Mouse (Mus musculus): ENCODE measurements around the gene 1810046K07Rik. TPM values are rescaled to one million over a fixed set of nuclear protein-coding genes. Genes with fewer than 3 reads are reported as not detected.
A peak's percentile ranks its signal among the peaks of the same experiment; 100 is the strongest.

1810046K07Rik gene
- polyA plus RNA-seq, 1 experiment from 2014 or later: not detected

DNA sequence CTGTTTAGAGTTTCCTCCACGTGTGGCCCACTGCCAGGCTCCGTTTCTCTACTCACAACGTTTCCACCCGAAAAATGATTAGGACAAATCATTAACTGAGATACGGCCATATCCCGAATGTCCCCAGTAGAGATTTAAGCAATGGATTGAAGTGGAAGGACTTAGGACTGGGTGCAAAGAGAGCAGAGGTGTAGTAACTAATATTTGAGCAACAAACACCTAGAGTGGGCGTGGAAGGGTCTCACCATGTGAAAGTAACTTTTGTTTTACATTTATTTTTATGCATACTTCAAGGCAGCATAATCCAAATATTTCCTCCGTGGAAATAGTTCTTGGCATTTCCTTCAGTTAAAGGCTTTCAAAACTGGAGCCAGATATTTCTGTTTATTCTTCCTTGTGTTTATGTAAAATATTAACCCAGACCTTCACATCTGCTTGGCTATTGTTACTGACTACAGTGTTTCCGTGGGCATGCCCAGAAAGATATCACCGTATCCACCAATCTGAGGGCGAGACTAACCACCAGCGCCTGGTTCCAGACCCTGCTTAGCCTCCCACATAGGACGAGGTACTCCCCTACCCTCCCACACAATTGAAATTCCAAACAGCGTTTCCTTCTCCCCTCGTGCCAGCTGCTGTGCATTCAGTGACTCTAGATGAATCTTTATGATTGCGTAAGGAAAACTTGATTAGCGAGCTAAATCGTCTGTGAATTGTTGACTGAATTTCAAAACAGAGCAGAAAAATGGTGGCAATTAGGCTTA, 16.0 kb downstream of the 1810046K07Rik start:
- no peaks in the 10 kb centered on the region for H3K27me3 ChIP-seq (replicated peaks; ENCODE audit: control insufficient read depth, insufficient read depth, low read length)
- H3K9me3 ChIP-seq (ENCODE audit: control insufficient read depth, low read length): no peaks in the 10 kb centered on the region
- no peak overlapping the region for H3K27ac ChIP-seq (replicated peaks; ENCODE audit: low read depth, low read length)
- DNase-seq (ENCODE audit: low spot score) (peak; percentile 52), ATAC-seq (ENCODE audit: low read depth) (peak; percentile 57; the same call in 1 of the 2 replicates)
- no peak overlapping the region for H3K4me2 ChIP-seq (ENCODE audit: low read depth, low read length)
- 56% methylated on average over 18 of the region's 18 CpGs for WGBS
- no peak overlapping the region for H3K4me3 ChIP-seq (ENCODE audit: low read depth, low read length)
- H3K4me1 ChIP-seq (ENCODE audit: control insufficient read depth, insufficient read depth, low read length): no peaks in the 10 kb centered on the region
- H3K36me3 ChIP-seq (ENCODE audit: control insufficient read depth, insufficient read depth, low read length): no peaks in the 10 kb centered on the region
- H3K9ac ChIP-seq (ENCODE audit: low read depth, low read length): no peak overlapping the region

- Histone ChIP-seq H3K4me3 (ENCODE audit: low read depth, low read length) (no peak overlapping the region), H3K4me2 (ENCODE audit: low read depth, low read length) (no peak overlapping the region), H3K9ac (ENCODE audit: low read depth, low read length) (no peak overlapping the region), H3K27ac (replicated peaks; ENCODE audit: low read depth, low read length) (no peak overlapping the region), H3K9me3 (ENCODE audit: control insufficient read depth, low read length) (no peaks in the 10 kb centered on the region), H3K27me3 (replicated peaks; ENCODE audit: control insufficient read depth, insufficient read depth, low read length) (no peaks in the 10 kb centered on the region), H3K4me1 (ENCODE audit: control insufficient read depth, insufficient read depth, low read length) (no peaks in the 10 kb centered on the region), H3K36me3 (ENCODE audit: control insufficient read depth, insufficient read depth, low read length) (no peaks in the 10 kb centered on the region)
- WGBS: 83% methylated on average over 7 of the region's 7 CpGs
- no peak for ATAC-seq (ENCODE audit: low read depth)
- no peak for DNase-seq (ENCODE audit: low spot score)
These were observed 18.2 kb downstream of the 1810046K07Rik start for GRCm38 (mm10) chr9:51310515-51310914.

- ATAC-seq (ENCODE audit: low read depth) (no peak), DNase-seq (ENCODE audit: low spot score) (no peak)
- Histone ChIP-seq H3K4me1 (ENCODE audit: control insufficient read depth, insufficient read depth, low read length) (no peaks in the 10 kb centered on the region), H3K9me3 (ENCODE audit: control insufficient read depth, low read length) (no peaks in the 10 kb centered on the region), H3K27ac (replicated peaks; ENCODE audit: low read depth, low read length) (no peak overlapping the region), H3K9ac (ENCODE audit: low read depth, low read length) (no peak overlapping the region), H3K27me3 (replicated peaks; ENCODE audit: control insufficient read depth, insufficient read depth, low read length) (no peaks in the 10 kb centered on the region), H3K36me3 (ENCODE audit: control insufficient read depth, insufficient read depth, low read length) (no peaks in the 10 kb centered on the region), H3K4me3 (ENCODE audit: low read depth, low read length) (no peak overlapping the region), H3K4me2 (ENCODE audit: low read depth, low read length) (no peak overlapping the region)
- 78% methylated on average over 3 of the region's 3 CpGs for WGBS
These were observed 22.4 kb downstream of the 1810046K07Rik start for GRCm38 (mm10) chr9:51306351-51306750.

GRCm38 (mm10) chr9:51305146-51305545, 23.6 kb downstream of the 1810046K07Rik start:
- no peaks in the 10 kb centered on the region for H3K9me3 ChIP-seq (ENCODE audit: control insufficient read depth, low read length)
- H3K4me2 ChIP-seq (ENCODE audit: low read depth, low read length): no peak overlapping the region
- H3K27me3 ChIP-seq (replicated peaks; ENCODE audit: control insufficient read depth, insufficient read depth, low read length): no peaks in the 10 kb centered on the region
- 68% methylated on average over 3 of the region's 3 CpGs for WGBS
- DNase-seq (ENCODE audit: low spot score) (no peak), ATAC-seq (ENCODE audit: low read depth) (no peak)
- no peak overlapping the region for H3K9ac ChIP-seq (ENCODE audit: low read depth, low read length)
- no peak overlapping the region for H3K27ac ChIP-seq (replicated peaks; ENCODE audit: low read depth, low read length)
- no peaks in the 10 kb centered on the region for H3K4me1 ChIP-seq (ENCODE audit: control insufficient read depth, insufficient read depth, low read length)
- H3K36me3 ChIP-seq (ENCODE audit: control insufficient read depth, insufficient read depth, low read length): no peaks in the 10 kb centered on the region
- H3K4me3 ChIP-seq (ENCODE audit: low read depth, low read length): no peak overlapping the region

GRCm38 (mm10) chr9:51303980-51304379, 24.7 kb downstream of the 1810046K07Rik start:
- H3K4me3 ChIP-seq (ENCODE audit: low read depth, low read length): no peak overlapping the region
- DNase-seq (ENCODE audit: low spot score) (no peak), ATAC-seq (ENCODE audit: low read depth) (no peak)
- no peaks in the 10 kb centered on the region for H3K27me3 ChIP-seq (replicated peaks; ENCODE audit: control insufficient read depth, insufficient read depth, low read length)
- no peak overlapping the region for H3K4me2 ChIP-seq (ENCODE audit: low read depth, low read length)
- 81% methylated on average over 5 of the region's 5 CpGs for WGBS
- H3K4me1 ChIP-seq (ENCODE audit: control insufficient read depth, insufficient read depth, low read length): no peaks in the 10 kb centered on the region
- H3K9ac ChIP-seq (ENCODE audit: low read depth, low read length): no peak overlapping the region
- no peaks in the 10 kb centered on the region for H3K9me3 ChIP-seq (ENCODE audit: control insufficient read depth, low read length)
- no peak overlapping the region for H3K27ac ChIP-seq (replicated peaks; ENCODE audit: low read depth, low read length)
- H3K36me3 ChIP-seq (ENCODE audit: control insufficient read depth, insufficient read depth, low read length): no peaks in the 10 kb centered on the region

DNA sequence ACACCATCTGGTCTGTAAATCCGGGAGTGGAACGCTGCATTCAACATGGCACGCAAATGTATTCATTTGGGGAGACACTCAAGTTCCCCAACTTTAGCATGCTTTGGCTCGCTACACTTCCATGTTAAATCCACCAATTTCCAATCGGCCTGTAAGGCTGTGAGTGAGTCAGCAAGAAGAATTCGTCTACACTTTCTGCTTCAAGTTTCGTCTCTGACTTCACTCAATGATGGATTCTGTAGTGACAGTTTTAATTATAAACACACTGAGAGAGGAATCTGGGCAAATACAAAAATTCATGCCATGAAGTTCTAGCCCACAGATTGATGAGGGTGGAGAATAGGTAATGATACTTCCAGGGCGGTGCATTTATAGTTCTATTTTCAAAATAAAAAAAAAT, 35.2 kb downstream of the 1810046K07Rik start:
- Histone ChIP-seq H3K36me3 (ENCODE audit: control insufficient read depth, insufficient read depth, low read length) (no peaks in the 10 kb centered on the region), H3K4me3 (ENCODE audit: low read depth, low read length) (no peak overlapping the region), H3K27ac (replicated peaks; ENCODE audit: low read depth, low read length) (no peak overlapping the region), H3K4me1 (ENCODE audit: control insufficient read depth, insufficient read depth, low read length) (no peaks in the 10 kb centered on the region), H3K9me3 (ENCODE audit: control insufficient read depth, low read length) (no peaks in the 10 kb centered on the region), H3K4me2 (ENCODE audit: low read depth, low read length) (no peak overlapping the region), H3K27me3 (replicated peaks; ENCODE audit: control insufficient read depth, insufficient read depth, low read length) (no peaks in the 10 kb centered on the region), H3K9ac (ENCODE audit: low read depth, low read length) (no peak overlapping the region)
- DNase-seq (ENCODE audit: low spot score) (no peak), ATAC-seq (ENCODE audit: low read depth) (no peak)
- WGBS: 53% methylated on average over 8 of the region's 8 CpGs

GRCm38 (mm10) chr9:51292674-51293073, 36.0 kb downstream of the 1810046K07Rik start:
- Histone ChIP-seq H3K36me3 (ENCODE audit: control insufficient read depth, insufficient read depth, low read length) (no peaks in the 10 kb centered on the region), H3K27ac (replicated peaks; ENCODE audit: low read depth, low read length) (no peak overlapping the region), H3K4me2 (ENCODE audit: low read depth, low read length) (no peak overlapping the region), H3K9me3 (ENCODE audit: control insufficient read depth, low read length) (no peaks in the 10 kb centered on the region), H3K4me3 (ENCODE audit: low read depth, low read length) (no peak overlapping the region), H3K27me3 (replicated peaks; ENCODE audit: control insufficient read depth, insufficient read depth, low read length) (no peaks in the 10 kb centered on the region), H3K4me1 (ENCODE audit: control insufficient read depth, insufficient read depth, low read length) (no peaks in the 10 kb centered on the region), H3K9ac (ENCODE audit: low read depth, low read length) (no peak overlapping the region)
- peak; percentile 60; the same call in 1 of the 2 replicates for ATAC-seq (ENCODE audit: low read depth)
- 32% methylated on average over 4 of the region's 4 CpGs for WGBS
- peak; percentile 91 for DNase-seq (ENCODE audit: low spot score)

DNA sequence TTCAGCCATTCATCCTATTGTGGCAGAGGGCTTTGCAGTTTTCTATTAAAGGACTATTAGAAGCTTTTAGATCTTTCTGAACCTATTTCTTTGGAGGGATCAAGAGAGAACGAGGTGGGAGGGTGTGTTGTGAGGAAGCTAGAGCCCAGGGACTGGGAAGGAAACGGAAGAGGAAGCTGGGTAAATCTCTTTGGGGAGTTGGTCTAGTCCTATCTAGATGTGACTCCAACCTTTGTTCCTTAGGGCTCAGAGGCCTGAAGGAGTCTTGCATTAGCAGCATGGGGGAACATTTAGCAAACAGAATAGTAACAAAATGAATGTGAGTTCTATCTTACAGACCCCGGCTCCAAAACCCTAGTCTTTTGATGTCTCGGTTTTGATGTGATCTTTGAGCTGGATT, 37.7 kb downstream of the 1810046K07Rik start:
- Histone ChIP-seq H3K27me3 (replicated peaks; ENCODE audit: control insufficient read depth, insufficient read depth, low read length) (no peaks in the 10 kb centered on the region), H3K4me2 (ENCODE audit: low read depth, low read length) (no peak overlapping the region), H3K9ac (ENCODE audit: low read depth, low read length) (no peak overlapping the region), H3K9me3 (ENCODE audit: control insufficient read depth, low read length) (no peaks in the 10 kb centered on the region), H3K4me3 (ENCODE audit: low read depth, low read length) (no peak overlapping the region), H3K27ac (replicated peaks; ENCODE audit: low read depth, low read length) (no peak overlapping the region), H3K4me1 (ENCODE audit: control insufficient read depth, insufficient read depth, low read length) (no peaks in the 10 kb centered on the region), H3K36me3 (ENCODE audit: control insufficient read depth, insufficient read depth, low read length) (no peaks in the 10 kb centered on the region)
- DNase-seq (ENCODE audit: low spot score): no peak
- 68% methylated on average over 4 of the region's 4 CpGs for WGBS
- peak; percentile 15; the same call in 1 of the 2 replicates for ATAC-seq (ENCODE audit: low read depth)

GRCm38 (mm10) chr9:51286079-51286478, 42.6 kb downstream of the 1810046K07Rik start:
- no peaks in the 10 kb centered on the region for H3K27me3 ChIP-seq (replicated peaks; ENCODE audit: control insufficient read depth, insufficient read depth, low read length)
- H3K9ac ChIP-seq (ENCODE audit: low read depth, low read length): no peak overlapping the region
- H3K4me1 ChIP-seq (ENCODE audit: control insufficient read depth, insufficient read depth, low read length): no peaks in the 10 kb centered on the region
- H3K4me2 ChIP-seq (ENCODE audit: low read depth, low read length): no peak overlapping the region
- H3K4me3 ChIP-seq (ENCODE audit: low read depth, low read length): no peak overlapping the region
- ATAC-seq (ENCODE audit: low read depth) (no peak), DNase-seq (ENCODE audit: low spot score) (no peak)
- no peak overlapping the region for H3K27ac ChIP-seq (replicated peaks; ENCODE audit: low read depth, low read length)
- H3K9me3 ChIP-seq (ENCODE audit: control insufficient read depth, low read length): no peaks in the 10 kb centered on the region
- H3K36me3 ChIP-seq (ENCODE audit: control insufficient read depth, insufficient read depth, low read length): no peaks in the 10 kb centered on the region
- whole genome bisulfite sequencing: 42% methylated on average over 2 of the region's 2 CpGs

Data from embryonic facial prominence, embryonic 14.5 days (tissue).